Mouse (Mus musculus): ENCODE measurements around the gene Psmc5. TPM values are rescaled to one million over a fixed set of nuclear protein-coding genes. Genes with fewer than 3 reads are reported as not detected.
A peak's percentile ranks its signal among the peaks of the same experiment; 100 is the strongest.
"Not testable (repeated sequence)": the region's sequence is repeated elsewhere in the genome, so short reads cannot be mapped to it uniquely, and the experiment has no call there.

Gene Psmc5
- 53.5 and 58.3 TPM in 2 replicates for total RNA-seq (2017)

- ATAC-seq (ENCODE audit: extremely low read depth, insufficient number of reproducible peaks, low FRiP score, poor library complexity, severe bottlenecking), result peak; percentile 90
These were observed at the start of gene Psmc5, which contains the start of gene Ftsj3 for GRCm38 (mm10) chr11:106255685-106256451. Gene Psmc5, plus strand, starts transcription at chr11:106256154. Gene Ftsj3, minus strand, starts transcription at chr11:106256079.

GRCm38 (mm10) chr11:106212771-106213170 lies 43.2 kb upstream of the Psmc5 start:
- ATAC-seq (ENCODE audit: extremely low read depth, insufficient number of reproducible peaks, low FRiP score, poor library complexity, severe bottlenecking), result no peak

- ATAC-seq (ENCODE audit: extremely low read depth, insufficient number of reproducible peaks, low FRiP score, poor library complexity, severe bottlenecking), result no peak
These were observed 41.1 kb upstream of the Psmc5 start for GRCm38 (mm10) chr11:106214856-106215255.

- no peak for ATAC-seq (ENCODE audit: extremely low read depth, insufficient number of reproducible peaks, low FRiP score, poor library complexity, severe bottlenecking)
These were observed 40.5 kb upstream of the Psmc5 start for GRCm38 (mm10) chr11:106215450-106215859.

GRCm38 (mm10) chr11:106215927-106216729 lies 39.8 kb upstream of the Psmc5 start, which contains the start of gene Ccdc47:
Gene Ccdc47, minus strand, starts transcription at chr11:106216344.
- ATAC-seq (ENCODE audit: extremely low read depth, insufficient number of reproducible peaks, low FRiP score, poor library complexity, severe bottlenecking), result peak; percentile 93

- peak; percentile 76 for ATAC-seq (ENCODE audit: extremely low read depth, insufficient number of reproducible peaks, low FRiP score, poor library complexity, severe bottlenecking)
These were observed 39.0 kb upstream of the Psmc5 start, which contains the start of gene Ddx42 for GRCm38 (mm10) chr11:106216730-106217490. Gene Ddx42, plus strand, starts transcription at chr11:106216926.

- ATAC-seq (ENCODE audit: extremely low read depth, insufficient number of reproducible peaks, low FRiP score, poor library complexity, severe bottlenecking), result no peak
These were observed 35.4 kb upstream of the Psmc5 start for GRCm38 (mm10) chr11:106220603-106221002.

GRCm38 (mm10) chr11:106233978-106234377 lies 22.0 kb upstream of the Psmc5 start:
- not testable (repeated sequence) for ATAC-seq (ENCODE audit: extremely low read depth, insufficient number of reproducible peaks, low FRiP score, poor library complexity, severe bottlenecking)

- ATAC-seq (ENCODE audit: extremely low read depth, insufficient number of reproducible peaks, low FRiP score, poor library complexity, severe bottlenecking), result 0 out of 2 replicates have a peak, but pooled peaks have one; percentile 30
These were observed 9.1 kb upstream of the Psmc5 start for GRCm38 (mm10) chr11:106246834-106247233.

GRCm38 (mm10) chr11:106249326-106249725 lies 6.6 kb upstream of the Psmc5 start:
- no peak for ATAC-seq (ENCODE audit: extremely low read depth, insufficient number of reproducible peaks, low FRiP score, poor library complexity, severe bottlenecking)

GRCm38 (mm10) chr11:106254767-106255166 lies 1.2 kb upstream of the Psmc5 start:
- ATAC-seq (ENCODE audit: extremely low read depth, insufficient number of reproducible peaks, low FRiP score, poor library complexity, severe bottlenecking), result no peak

- ATAC-seq (ENCODE audit: extremely low read depth, insufficient number of reproducible peaks, low FRiP score, poor library complexity, severe bottlenecking), result no peak
These were observed 780 bp upstream of the Psmc5 start for GRCm38 (mm10) chr11:106255174-106255573.

- ATAC-seq (ENCODE audit: extremely low read depth, insufficient number of reproducible peaks, low FRiP score, poor library complexity, severe bottlenecking), result no peak
These were observed 821 bp downstream of the Psmc5 start for GRCm38 (mm10) chr11:106256775-106257174.

GRCm38 (mm10) chr11:106260826-106261450 lies 5.0 kb downstream of the Psmc5 start:
- no peak for ATAC-seq (ENCODE audit: extremely low read depth, insufficient number of reproducible peaks, low FRiP score, poor library complexity, severe bottlenecking)

- ATAC-seq (ENCODE audit: extremely low read depth, insufficient number of reproducible peaks, low FRiP score, poor library complexity, severe bottlenecking), result no peak
These were observed 8.0 kb downstream of the Psmc5 start for GRCm38 (mm10) chr11:106263963-106264362.

GRCm38 (mm10) chr11:106264988-106265387 lies 9.0 kb downstream of the Psmc5 start:
- no peak for ATAC-seq (ENCODE audit: extremely low read depth, insufficient number of reproducible peaks, low FRiP score, poor library complexity, severe bottlenecking)

- no peak for ATAC-seq (ENCODE audit: extremely low read depth, insufficient number of reproducible peaks, low FRiP score, poor library complexity, severe bottlenecking)
These were observed 9.6 kb downstream of the Psmc5 start for GRCm38 (mm10) chr11:106265570-106265969.

GRCm38 (mm10) chr11:106266431-106266830 lies 10.5 kb downstream of the Psmc5 start:
- no peak for ATAC-seq (ENCODE audit: extremely low read depth, insufficient number of reproducible peaks, low FRiP score, poor library complexity, severe bottlenecking)
